Mouse (Mus musculus): ENCODE measurements at regions not wholly inside any gene's neighbourhood (a gene's known extent, or its start where the extent isn't known, plus 50 kb on each side); places are given as distances from the start of the nearest gene placed in this dataset.

DNA sequence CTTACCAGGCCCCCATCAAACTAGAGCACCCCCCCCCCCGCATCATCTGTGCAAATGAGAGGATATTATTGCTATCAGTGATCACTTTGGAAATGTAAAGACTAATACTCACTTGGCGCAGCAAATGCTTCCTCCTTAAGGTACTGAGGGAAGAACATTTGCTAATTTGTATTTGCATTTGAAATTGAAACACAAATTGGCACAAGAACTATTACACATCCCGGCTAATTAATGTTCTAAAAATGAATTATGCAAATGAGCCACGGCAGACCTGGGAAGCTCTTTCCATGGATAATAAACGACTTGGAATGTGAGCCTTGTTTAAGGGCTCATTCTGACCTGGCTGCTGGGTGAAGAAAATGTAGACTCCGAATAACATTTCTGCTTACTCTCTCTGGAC is 164.9 kb downstream of the Mycn start:
- Histone ChIP-seq H3K4me3 (ENCODE audit: low read depth, low read length) (no peak overlapping the region), H3K9me3 (replicated peaks; ENCODE audit: control insufficient read depth, low read length) (no peaks in the 10 kb centered on the region), H3K27me3 (ENCODE audit: control insufficient read depth, insufficient read depth, low read length) (no peaks in the 10 kb centered on the region), H3K9ac (replicated peaks; ENCODE audit: low read length) (no peak overlapping the region), H3K27ac (replicated peaks; ENCODE audit: low read depth, low read length) (no peak overlapping the region), H3K4me1 (ENCODE audit: control insufficient read depth, insufficient read depth, low read length) (no peaks in the 10 kb centered on the region), H3K4me2 (ENCODE audit: low read depth, low read length) (no peak overlapping the region), H3K36me3 (replicated peaks; ENCODE audit: control insufficient read depth, insufficient read depth, low read depth, low read length) (no peaks in the 10 kb centered on the region)
- DNase-seq (ENCODE audit: low spot score) (no peak), ATAC-seq (replicated peaks; ENCODE audit: insufficient number of reproducible peaks, low FRiP score, low TSS enrichment, low read depth) (no peak)
- 85% methylated on average over 6 of the region's 6 CpGs for WGBS

DNA sequence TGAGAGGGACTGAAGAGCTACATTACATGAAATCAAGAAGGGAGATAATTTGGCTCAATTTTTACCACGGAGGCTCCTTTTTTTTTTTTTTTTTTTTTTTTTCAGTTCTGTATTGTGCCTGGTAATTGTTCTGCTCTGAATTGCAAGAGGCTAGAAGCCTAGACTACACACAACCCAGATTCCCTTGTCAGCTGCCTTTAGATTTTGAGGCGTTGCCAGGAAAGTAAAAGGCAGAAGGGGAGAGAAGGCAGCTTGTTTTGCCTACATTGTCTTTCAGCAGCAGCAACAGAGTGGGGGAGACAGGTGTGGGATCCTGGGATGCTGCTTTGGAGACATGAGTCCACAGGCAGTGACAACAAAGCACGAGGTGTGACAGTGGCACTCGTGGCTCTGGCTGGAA is 170.7 kb downstream of the Mycn start:
- H3K4me1 ChIP-seq (ENCODE audit: control insufficient read depth, insufficient read depth, low read length) = no peaks in the 10 kb centered on the region
- ATAC-seq (replicated peaks; ENCODE audit: insufficient number of reproducible peaks, low FRiP score, low TSS enrichment, low read depth) (no peak), DNase-seq (ENCODE audit: low spot score) (no peak)
- no peak overlapping the region for H3K9ac ChIP-seq (replicated peaks; ENCODE audit: low read length)
- WGBS = 55% methylated on average over 4 of the region's 4 CpGs
- H3K27ac ChIP-seq (replicated peaks; ENCODE audit: low read depth, low read length) = no peak overlapping the region
- no peak overlapping the region for H3K4me3 ChIP-seq (ENCODE audit: low read depth, low read length)
- no peaks in the 10 kb centered on the region for H3K27me3 ChIP-seq (ENCODE audit: control insufficient read depth, insufficient read depth, low read length)
- no peaks in the 10 kb centered on the region for H3K9me3 ChIP-seq (replicated peaks; ENCODE audit: control insufficient read depth, low read length)
- no peaks in the 10 kb centered on the region for H3K36me3 ChIP-seq (replicated peaks; ENCODE audit: control insufficient read depth, insufficient read depth, low read depth, low read length)
- H3K4me2 ChIP-seq (ENCODE audit: low read depth, low read length) = no peak overlapping the region

DNA sequence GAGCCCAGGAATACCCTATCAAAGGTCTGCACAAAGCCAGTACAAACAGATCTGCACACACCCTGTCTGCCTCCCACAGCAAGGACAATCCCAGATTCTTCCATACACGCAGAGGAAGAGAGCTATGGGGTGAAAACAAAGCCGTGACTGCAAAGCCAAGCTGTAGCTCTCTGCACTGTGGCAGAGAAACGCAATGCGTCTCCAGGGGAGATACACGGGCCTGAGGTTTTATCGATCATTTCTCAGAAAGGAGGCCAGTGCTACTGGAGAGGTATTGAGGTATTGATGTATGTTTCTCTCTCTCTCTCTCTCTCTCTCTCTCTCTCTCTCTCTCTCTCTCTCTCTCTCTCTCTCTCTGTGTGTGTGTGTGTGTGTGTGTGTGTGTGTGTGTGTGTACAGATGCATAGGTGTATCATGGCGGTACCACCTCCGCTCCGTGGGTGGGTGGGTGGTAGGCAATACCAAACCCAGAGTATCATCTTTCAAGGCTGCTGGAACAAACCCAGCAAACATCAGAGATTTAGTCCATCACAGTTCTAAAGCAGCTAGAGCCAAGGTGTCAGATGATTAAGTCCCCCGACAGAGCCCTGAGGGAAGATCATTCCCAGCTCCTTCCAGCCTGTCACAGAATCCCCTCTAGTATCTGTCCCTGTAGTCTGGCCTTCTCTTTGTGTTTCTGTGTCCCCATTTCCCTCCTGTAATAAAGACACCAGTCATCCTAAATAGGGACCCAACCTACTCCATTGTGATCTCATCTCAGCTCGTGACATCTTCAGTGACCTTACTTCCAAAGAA is 175.0 kb downstream of the Mycn start:
- no peak for ATAC-seq (replicated peaks; ENCODE audit: insufficient number of reproducible peaks, low FRiP score, low TSS enrichment, low read depth)
- no peak for DNase-seq (ENCODE audit: low spot score)
- H3K4me3 ChIP-seq (ENCODE audit: low read depth, low read length) = no peak overlapping the region
- no peaks in the 10 kb centered on the region for H3K27me3 ChIP-seq (ENCODE audit: control insufficient read depth, insufficient read depth, low read length)
- H3K4me2 ChIP-seq (ENCODE audit: low read depth, low read length) = no peak overlapping the region
- WGBS = 60% methylated on average over 11 of the region's 11 CpGs
- no peak overlapping the region for H3K27ac ChIP-seq (replicated peaks; ENCODE audit: low read depth, low read length)
- no peaks in the 10 kb centered on the region for H3K4me1 ChIP-seq (ENCODE audit: control insufficient read depth, insufficient read depth, low read length)
- no peaks in the 10 kb centered on the region for H3K36me3 ChIP-seq (replicated peaks; ENCODE audit: control insufficient read depth, insufficient read depth, low read depth, low read length)
- no peaks in the 10 kb centered on the region for H3K9me3 ChIP-seq (replicated peaks; ENCODE audit: control insufficient read depth, low read length)
- H3K9ac ChIP-seq (replicated peaks; ENCODE audit: low read length) = no peak overlapping the region

DNA sequence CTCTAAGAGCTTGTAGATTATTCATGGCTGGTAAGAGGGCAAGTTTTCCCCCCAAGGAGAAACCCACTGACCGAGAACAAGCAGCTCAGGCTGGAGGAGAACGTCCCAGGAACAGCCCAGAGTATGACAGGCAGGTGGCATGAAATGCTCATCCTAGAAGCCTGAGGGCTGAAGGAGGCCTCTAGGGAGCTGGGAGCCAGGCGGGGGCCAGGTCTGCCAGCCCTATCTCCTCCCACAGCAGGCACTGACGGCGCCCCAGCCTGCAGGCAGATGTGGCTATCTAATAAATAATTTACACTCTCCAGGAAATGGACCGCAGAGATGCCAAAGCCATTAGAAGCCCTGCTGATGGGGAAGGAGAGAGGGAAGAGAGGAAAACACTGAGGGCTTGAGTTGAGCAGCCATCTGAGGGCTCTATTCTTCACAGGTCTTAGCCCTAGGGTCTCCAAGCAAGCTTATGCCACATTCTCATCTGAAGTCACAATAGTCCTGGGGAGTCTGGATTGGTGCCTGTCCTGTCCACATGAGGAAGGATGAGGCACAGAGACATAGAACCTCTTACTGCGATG is 176.1 kb downstream of the Mycn start:
- Histone ChIP-seq H3K9me3 (replicated peaks; ENCODE audit: control insufficient read depth, low read length) (no peaks in the 10 kb centered on the region), H3K4me3 (ENCODE audit: low read depth, low read length) (no peak overlapping the region), H3K4me1 (ENCODE audit: control insufficient read depth, insufficient read depth, low read length) (no peaks in the 10 kb centered on the region), H3K4me2 (ENCODE audit: low read depth, low read length) (no peak overlapping the region), H3K36me3 (replicated peaks; ENCODE audit: control insufficient read depth, insufficient read depth, low read depth, low read length) (no peaks in the 10 kb centered on the region), H3K9ac (replicated peaks; ENCODE audit: low read length) (no peak overlapping the region), H3K27ac (replicated peaks; ENCODE audit: low read depth, low read length) (no peak overlapping the region), H3K27me3 (ENCODE audit: control insufficient read depth, insufficient read depth, low read length) (no peaks in the 10 kb centered on the region)
- 63% methylated on average over 7 of the region's 7 CpGs for WGBS
- ATAC-seq (replicated peaks; ENCODE audit: insufficient number of reproducible peaks, low FRiP score, low TSS enrichment, low read depth) (peak; percentile 68), DNase-seq (ENCODE audit: low spot score) (no peak)

DNA sequence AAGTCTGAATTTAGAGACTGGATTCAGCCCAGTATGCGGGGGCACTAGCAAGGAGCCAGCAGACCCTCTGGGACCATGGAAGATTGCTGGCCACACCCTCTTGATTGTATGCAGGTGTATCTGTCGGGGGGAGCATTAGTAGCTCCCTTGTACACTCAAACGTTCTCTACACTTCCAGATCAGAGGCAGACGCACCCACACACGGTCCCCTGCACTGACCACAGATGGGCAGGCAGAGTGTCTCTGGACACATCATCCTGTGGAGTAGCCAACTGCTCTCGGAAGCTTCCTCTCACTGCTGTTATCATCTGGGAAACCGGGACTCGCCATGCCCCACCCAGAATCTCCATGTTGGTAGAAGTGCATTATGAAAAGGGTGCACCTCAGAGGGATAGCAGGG is 176.7 kb downstream of the Mycn start:
- no peak for ATAC-seq (replicated peaks; ENCODE audit: insufficient number of reproducible peaks, low FRiP score, low TSS enrichment, low read depth)
- H3K4me1 ChIP-seq (ENCODE audit: control insufficient read depth, insufficient read depth, low read length) = no peaks in the 10 kb centered on the region
- no peak overlapping the region for H3K4me2 ChIP-seq (ENCODE audit: low read depth, low read length)
- DNase-seq (ENCODE audit: low spot score) = no peak
- WGBS = 70% methylated on average over 8 of the region's 8 CpGs
- no peaks in the 10 kb centered on the region for H3K36me3 ChIP-seq (replicated peaks; ENCODE audit: control insufficient read depth, insufficient read depth, low read depth, low read length)
- H3K27me3 ChIP-seq (ENCODE audit: control insufficient read depth, insufficient read depth, low read length) = no peaks in the 10 kb centered on the region
- no peaks in the 10 kb centered on the region for H3K9me3 ChIP-seq (replicated peaks; ENCODE audit: control insufficient read depth, low read length)
- no peak overlapping the region for H3K9ac ChIP-seq (replicated peaks; ENCODE audit: low read length)
- no peak overlapping the region for H3K4me3 ChIP-seq (ENCODE audit: low read depth, low read length)
- H3K27ac ChIP-seq (replicated peaks; ENCODE audit: low read depth, low read length) = no peak overlapping the region

DNA sequence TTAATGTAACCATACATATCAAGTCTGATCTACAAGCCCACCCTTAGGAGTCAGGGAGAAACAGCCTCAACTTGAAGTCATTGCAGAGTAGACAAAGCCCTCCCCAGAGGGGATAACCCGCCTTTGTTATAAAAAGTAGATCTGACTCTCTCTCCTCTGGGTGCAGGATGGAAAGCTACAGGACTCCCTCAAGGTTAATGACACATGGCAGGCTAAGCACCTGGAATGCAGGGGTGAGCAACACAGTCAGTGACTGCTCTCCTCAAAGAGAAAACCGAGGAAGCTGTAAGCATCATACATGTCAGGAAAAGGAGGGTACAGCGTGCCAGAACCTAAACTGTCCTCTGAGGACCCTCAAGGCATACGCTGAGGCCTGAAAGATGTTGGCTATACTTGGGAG is 177.1 kb downstream of the Mycn start:
- no peak overlapping the region for H3K9ac ChIP-seq (replicated peaks; ENCODE audit: low read length)
- no peaks in the 10 kb centered on the region for H3K27me3 ChIP-seq (ENCODE audit: control insufficient read depth, insufficient read depth, low read length)
- H3K4me1 ChIP-seq (ENCODE audit: control insufficient read depth, insufficient read depth, low read length) = no peaks in the 10 kb centered on the region
- no peak for ATAC-seq (replicated peaks; ENCODE audit: insufficient number of reproducible peaks, low FRiP score, low TSS enrichment, low read depth)
- no peaks in the 10 kb centered on the region for H3K36me3 ChIP-seq (replicated peaks; ENCODE audit: control insufficient read depth, insufficient read depth, low read depth, low read length)
- WGBS = 68% methylated on average over 4 of the region's 4 CpGs
- no peak for DNase-seq (ENCODE audit: low spot score)
- no peaks in the 10 kb centered on the region for H3K9me3 ChIP-seq (replicated peaks; ENCODE audit: control insufficient read depth, low read length)
- H3K4me3 ChIP-seq (ENCODE audit: low read depth, low read length) = no peak overlapping the region
- no peak overlapping the region for H3K27ac ChIP-seq (replicated peaks; ENCODE audit: low read depth, low read length)
- H3K4me2 ChIP-seq (ENCODE audit: low read depth, low read length) = no peak overlapping the region

DNA sequence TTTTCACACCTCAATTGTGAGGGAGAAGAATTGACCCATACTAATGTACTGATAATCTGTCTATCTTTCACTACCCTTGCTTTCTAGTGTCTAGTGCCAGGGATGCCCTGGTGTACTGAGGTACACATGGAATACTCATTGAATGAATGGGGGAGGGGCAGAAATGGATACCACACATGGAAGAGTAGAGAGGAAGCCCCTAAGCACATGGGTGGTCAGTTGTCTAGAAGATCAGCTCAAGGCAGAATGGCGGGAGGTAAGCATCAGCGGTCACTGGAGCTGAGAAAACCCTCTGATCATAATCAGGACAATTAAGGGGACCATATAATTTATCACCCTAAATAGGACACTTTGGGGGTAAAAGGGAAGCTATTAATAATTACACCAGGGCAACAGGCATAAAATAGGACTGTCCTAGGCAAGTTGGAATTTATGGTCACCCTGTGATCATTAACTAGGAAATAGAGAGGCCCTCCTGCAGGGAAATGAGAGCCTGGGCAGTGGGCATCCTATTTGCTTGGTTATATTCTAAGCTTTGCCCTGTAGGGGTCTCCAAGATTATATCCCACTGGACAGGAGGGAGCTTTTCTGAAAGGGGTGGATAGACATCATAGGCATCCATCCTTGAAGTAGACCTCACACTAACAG is 185.3 kb downstream of the Mycn start:
- H3K4me3 ChIP-seq (ENCODE audit: low read depth, low read length) = no peak overlapping the region
- no peak overlapping the region for H3K9ac ChIP-seq (replicated peaks; ENCODE audit: low read length)
- ATAC-seq (replicated peaks; ENCODE audit: insufficient number of reproducible peaks, low FRiP score, low TSS enrichment, low read depth) (no peak), DNase-seq (ENCODE audit: low spot score) (no peak)
- no peaks in the 10 kb centered on the region for H3K9me3 ChIP-seq (replicated peaks; ENCODE audit: control insufficient read depth, low read length)
- H3K27me3 ChIP-seq (ENCODE audit: control insufficient read depth, insufficient read depth, low read length) = no peaks in the 10 kb centered on the region
- H3K4me1 ChIP-seq (ENCODE audit: control insufficient read depth, insufficient read depth, low read length) = no peaks in the 10 kb centered on the region
- no peak overlapping the region for H3K4me2 ChIP-seq (ENCODE audit: low read depth, low read length)
- 94% methylated on average over 2 of the region's 2 CpGs for WGBS
- H3K36me3 ChIP-seq (replicated peaks; ENCODE audit: control insufficient read depth, insufficient read depth, low read depth, low read length) = no peaks in the 10 kb centered on the region
- no peak overlapping the region for H3K27ac ChIP-seq (replicated peaks; ENCODE audit: low read depth, low read length)

DNA sequence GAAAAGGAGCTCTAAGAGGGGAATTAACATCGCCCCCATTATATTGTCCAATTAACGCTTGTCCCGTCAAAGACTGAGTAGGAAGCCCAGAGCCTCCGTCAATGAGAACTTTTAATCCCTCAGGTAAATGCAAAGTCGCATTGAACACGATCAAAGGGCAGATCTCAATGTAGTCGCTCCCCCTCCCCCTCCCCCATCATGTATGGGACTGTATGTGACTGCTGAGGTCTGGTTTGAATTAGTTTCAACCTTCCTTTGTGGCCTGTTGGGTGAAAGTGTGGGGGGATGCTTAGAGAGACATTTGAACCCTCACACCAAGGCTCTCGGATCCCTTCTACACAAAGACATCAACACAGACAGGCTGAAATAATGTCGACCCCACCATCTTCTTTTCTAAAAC is 187.9 kb downstream of the Mycn start:
- Histone ChIP-seq H3K4me2 (ENCODE audit: low read depth, low read length) (no peak overlapping the region), H3K36me3 (replicated peaks; ENCODE audit: control insufficient read depth, insufficient read depth, low read depth, low read length) (no peaks in the 10 kb centered on the region), H3K4me3 (ENCODE audit: low read depth, low read length) (no peak overlapping the region), H3K27ac (replicated peaks; ENCODE audit: low read depth, low read length) (no peak overlapping the region), H3K9ac (replicated peaks; ENCODE audit: low read length) (no peak overlapping the region), H3K27me3 (ENCODE audit: control insufficient read depth, insufficient read depth, low read length) (no peaks in the 10 kb centered on the region), H3K9me3 (replicated peaks; ENCODE audit: control insufficient read depth, low read length) (no peaks in the 10 kb centered on the region), H3K4me1 (ENCODE audit: control insufficient read depth, insufficient read depth, low read length) (no peaks in the 10 kb centered on the region)
- peak; percentile 48; the same call in 1 of the 2 replicates for ATAC-seq (replicated peaks; ENCODE audit: insufficient number of reproducible peaks, low FRiP score, low TSS enrichment, low read depth)
- DNase-seq (ENCODE audit: low spot score) = peak; percentile 84
- 19% methylated on average over 9 of the region's 9 CpGs for WGBS
